ENCODE assay signal across 11 mouse cellular contexts in genomic region chr1:154080505-154081380, GRCm38 (mm10).
DNase-seq lines count a peak whose midpoint lies in the region; ATAC-seq and TF ChIP-seq lines count a peak whose summit lies in the region.
"Had no signal": no experiment of that assay in that cellular context is flagged by ENCODE, and none has a peak within 500 bp of the region (broad histone marks: within the 10 kb centered on the region; RNA-seq: fewer than 3 reads in every experiment).

No protein-coding gene starts in this region.

- no peak for TF ChIP-seq POLR2A in lung, adult 2 months (IDR thresholded peaks at IDR 0.05; ENCODE audit: borderline replicate concordance, extremely low read depth, low read depth, low read length)
- no peak for TF ChIP-seq POLR2A in limb, embryonic 14.5 days (IDR thresholded peaks at IDR 0.05; ENCODE audit: borderline replicate concordance, extremely low read depth, insufficient read depth, insufficient read length)

- peak; percentile 51 for DNase-seq in embryonic facial prominence, embryonic 14.5 days (ENCODE audit: low spot score)
- no peak for DNase-seq in embryonic facial prominence, embryonic 10.5 days (ENCODE audit: low spot score)
- DNase-seq in lung, adult 18-20 months: peak; percentile 57 to 71
- DNase-seq in lung, adult 2 months: no peak
- DNase-seq in limb, embryonic 14.5 days (ENCODE audit: low spot score): peak; percentile 13
- peak; percentile 34 for DNase-seq in testis, postnatal 14 days (ENCODE audit: low spot score)
- no peak for DNase-seq in right cerebral cortex, postnatal 14 days
- DNase-seq: thymus, postnatal 36 days had no signal

- H3K27ac ChIP-seq in embryonic facial prominence, embryonic 14.5 days (replicated peaks; ENCODE audit: low read depth, low read length): no peak overlapping the region
- H3K27ac ChIP-seq in embryonic facial prominence, embryonic 10.5 days (replicated peaks): no peak overlapping the region
- H3K27ac ChIP-seq in limb, embryonic 14.5 days (replicated peaks; ENCODE audit: low read depth, low read length): no peak overlapping the region
- H3K27ac ChIP-seq: macrophage had no signal

- TF ChIP-seq CTCF in lung, adult 2 months (IDR thresholded peaks at IDR 0.05; ENCODE audit: insufficient read depth, low read length): no peak

- H3K9me3 ChIP-seq in embryonic facial prominence, embryonic 14.5 days (ENCODE audit: control insufficient read depth, low read length): no peaks in the 10 kb centered on the region
- no peaks in the 10 kb centered on the region for H3K9me3 ChIP-seq in embryonic facial prominence, embryonic 10.5 days
- no peaks in the 10 kb centered on the region for H3K9me3 ChIP-seq in limb, embryonic 14.5 days (ENCODE audit: control insufficient read depth, low read length)

- no peaks in the 10 kb centered on the region for H3K36me3 ChIP-seq in embryonic facial prominence, embryonic 14.5 days (ENCODE audit: control insufficient read depth, insufficient read depth, low read length)
- H3K36me3 ChIP-seq in embryonic facial prominence, embryonic 10.5 days (replicated peaks): no peaks in the 10 kb centered on the region
- no peaks in the 10 kb centered on the region for H3K36me3 ChIP-seq in limb, embryonic 14.5 days (ENCODE audit: control insufficient read depth, insufficient read depth, low read length)

- 53% methylated on average over 10 of the region's 10 CpGs for WGBS in embryonic facial prominence, embryonic 14.5 days
- 58% methylated on average over 10 of the region's 10 CpGs for WGBS in embryonic facial prominence, embryonic 10.5 days
- WGBS in lung, adult 2 months: 57% methylated on average over 10 of the region's 10 CpGs
- 47% methylated on average over 10 of the region's 10 CpGs for WGBS in limb, embryonic 14.5 days

- H3K4me3 ChIP-seq in embryonic facial prominence, embryonic 14.5 days (ENCODE audit: low read depth, low read length): no peak overlapping the region
- H3K4me3 ChIP-seq in embryonic facial prominence, embryonic 10.5 days: no peak overlapping the region
- no peak overlapping the region for H3K4me3 ChIP-seq in lung, adult 2 months (replicated peaks; ENCODE audit: extremely low read depth, low read depth, low read length)
- H3K4me3 ChIP-seq in limb, embryonic 14.5 days (replicated peaks; ENCODE audit: low read length): no peak overlapping the region

- H3K27me3 ChIP-seq in embryonic facial prominence, embryonic 14.5 days (replicated peaks; ENCODE audit: control insufficient read depth, insufficient read depth, low read length): no peaks in the 10 kb centered on the region
- no peaks in the 10 kb centered on the region for H3K27me3 ChIP-seq in embryonic facial prominence, embryonic 10.5 days (replicated peaks; ENCODE audit: low read depth, poor library complexity, severe bottlenecking)
- no peaks in the 10 kb centered on the region for H3K27me3 ChIP-seq in limb, embryonic 14.5 days (ENCODE audit: control insufficient read depth, insufficient read depth, low read length)

- no peak overlapping the region for H3K9ac ChIP-seq in embryonic facial prominence, embryonic 14.5 days (ENCODE audit: low read depth, low read length)
- H3K9ac ChIP-seq in limb, embryonic 14.5 days (ENCODE audit: low read depth, low read length, severe bottlenecking): no peak overlapping the region

- no peak overlapping the region for H3K4me2 ChIP-seq in embryonic facial prominence, embryonic 14.5 days (ENCODE audit: low read depth, low read length)
- H3K4me2 ChIP-seq in limb, embryonic 14.5 days (replicated peaks; ENCODE audit: low read depth, low read length, severe bottlenecking): no peak overlapping the region

- H3K4me1 ChIP-seq in embryonic facial prominence, embryonic 14.5 days (ENCODE audit: control insufficient read depth, insufficient read depth, low read length): no peaks in the 10 kb centered on the region
- H3K4me1 ChIP-seq in embryonic facial prominence, embryonic 10.5 days: peaks cover 13% of the 10 kb centered on the region
- no peaks in the 10 kb centered on the region for H3K4me1 ChIP-seq in lung, adult 2 months (ENCODE audit: control insufficient read depth, insufficient read depth, low read length)
- peaks cover 3% of the 10 kb centered on the region for H3K4me1 ChIP-seq in limb, embryonic 14.5 days (ENCODE audit: control insufficient read depth, insufficient read depth, low read length)

- ATAC-seq in embryonic facial prominence, embryonic 14.5 days (ENCODE audit: low read depth): no peak
- ATAC-seq in limb, embryonic 14.5 days (ENCODE audit: low FRiP score, low read depth): no peak
- no peak for ATAC-seq in monocyte, adult 5-6 weeks (replicated peaks; ENCODE audit: insufficient number of reproducible peaks, low FRiP score, low TSS enrichment, poor library complexity, severe bottlenecking)
- ATAC-seq: hindbrain, embryonic 16.5 days had no signal

Comparison
In these comparisons a context has a peak if more than half of its experiments do, and no peak if none do; other contexts are left out.
1. DNase-seq: peak in embryonic facial prominence, embryonic 14.5 days (single experiment), lung, adult 18-20 months (2 of 2), limb, embryonic 14.5 days (single experiment) and testis, postnatal 14 days (single experiment); none in embryonic facial prominence, embryonic 10.5 days (single experiment), lung, adult 2 months (single experiment) and right cerebral cortex, postnatal 14 days (single experiment).